Mouse (Mus musculus) brown adipose tissue, adult 24 weeks (tissue): ENCODE data around the gene Sepsecs. TPM values are rescaled to one million over a fixed set of nuclear protein-coding genes. Genes with fewer than 3 reads are reported as not detected.

Experiments used
- H3K27ac ChIP-seq: fragments of 200-500 bp; replicated peaks from 2 replicates; pipeline ENCODE4 v1.5.1; 2012; ENCODE audit warnings: low read depth, mild to moderate bottlenecking, low read length
- H3K4me1 ChIP-seq: fragments of 200-500 bp; 2 replicates; pipeline ENCODE4 v1.6.1; 2012; ENCODE audit warnings: low read length, mixed read lengths; ENCODE audit not compliant: control insufficient read depth, insufficient read depth, insufficient read length
- H3K4me3 ChIP-seq: fragments of 200-500 bp; 2 replicates; pipeline ENCODE4 v1.5.1; 2012; ENCODE audit warnings: low read depth, mild to moderate bottlenecking, low read length, moderate library complexity; ENCODE audit not compliant: insufficient read depth
- polyA plus RNA-seq: library from polyadenylated mRNA; stranded (reverse); fragments of >200 nt; gene quantifications from 2 replicates; pipeline ENCODE4 v1.2.4, GENCODE M21; 2012; ENCODE audit not compliant: missing spikeins, insufficient read depth, insufficient read length

Sepsecs gene
- polyA plus RNA-seq, 1 experiment, result 14.1 TPM

GRCm38 (mm10) chr5:52666766-52667165, 2.7 kb downstream of the Sepsecs start:
- H3K27ac ChIP-seq, result no peak overlapping the region
- peaks cover 3% of the 10 kb centered on the region for H3K4me1 ChIP-seq
- H3K4me3 ChIP-seq, result no peak overlapping the region

GRCm38 (mm10) chr5:52657957-52658356, 11.6 kb downstream of the Sepsecs start:
- Histone ChIP-seq H3K4me3 (no peak overlapping the region), H3K4me1 (no peaks in the 10 kb centered on the region), H3K27ac (no peak overlapping the region)

GRCm38 (mm10) chr5:52657336-52657735, 12.2 kb downstream of the Sepsecs start:
- Histone ChIP-seq H3K4me3 (no peak overlapping the region), H3K4me1 (no peaks in the 10 kb centered on the region), H3K27ac (no peak overlapping the region)

- H3K4me3 ChIP-seq, result no peak overlapping the region
- no peaks in the 10 kb centered on the region for H3K4me1 ChIP-seq
- no peak overlapping the region for H3K27ac ChIP-seq
Observed at GRCm38 (mm10) chr5:52655992-52656391, 13.5 kb downstream of the Sepsecs start.

GRCm38 (mm10) chr5:52654961-52655360, 14.5 kb downstream of the Sepsecs start:
- H3K4me3 ChIP-seq, result no peak overlapping the region
- H3K4me1 ChIP-seq, result no peaks in the 10 kb centered on the region
- H3K27ac ChIP-seq, result no peak overlapping the region

- no peak overlapping the region for H3K27ac ChIP-seq
- no peaks in the 10 kb centered on the region for H3K4me1 ChIP-seq
- H3K4me3 ChIP-seq, result no peak overlapping the region
Observed at GRCm38 (mm10) chr5:52652606-52653005, 16.9 kb downstream of the Sepsecs start.

- Histone ChIP-seq H3K4me1 (no peaks in the 10 kb centered on the region), H3K4me3 (no peak overlapping the region), H3K27ac (no peak overlapping the region)
Observed at GRCm38 (mm10) chr5:52652086-52652485, 17.4 kb downstream of the Sepsecs start.

GRCm38 (mm10) chr5:52643947-52644840, 25.3 kb downstream of the Sepsecs start:
- no peak overlapping the region for H3K27ac ChIP-seq
- H3K4me3 ChIP-seq, result no peak overlapping the region
- no peaks in the 10 kb centered on the region for H3K4me1 ChIP-seq

- H3K27ac ChIP-seq, result no peak overlapping the region
- no peak overlapping the region for H3K4me3 ChIP-seq
- no peaks in the 10 kb centered on the region for H3K4me1 ChIP-seq
Observed at GRCm38 (mm10) chr5:52641736-52642135, 27.8 kb downstream of the Sepsecs start.

- Histone ChIP-seq H3K4me1 (no peaks in the 10 kb centered on the region), H3K4me3 (no peak overlapping the region)
Observed at GRCm38 (mm10) chr5:52638916-52639315, 30.6 kb downstream of the Sepsecs start.

GRCm38 (mm10) chr5:52638006-52638405, 31.5 kb downstream of the Sepsecs start:
- Histone ChIP-seq H3K4me1 (no peaks in the 10 kb centered on the region), H3K27ac (no peak overlapping the region), H3K4me3 (no peak overlapping the region)

More at GRCm38 (mm10) chr5:52638916-52639315, 30.6 kb downstream of the Sepsecs start:
- no peak overlapping the region for H3K27ac ChIP-seq

GRCm38 (mm10) chr5:52636923-52637322, 32.6 kb downstream of the Sepsecs start:
- H3K27ac ChIP-seq, result no peak overlapping the region
- H3K4me1 ChIP-seq, result no peaks in the 10 kb centered on the region
- H3K4me3 ChIP-seq, result no peak overlapping the region

GRCm38 (mm10) chr5:52636025-52636755, 33.3 kb downstream of the Sepsecs start:
- Histone ChIP-seq H3K4me3 (no peak overlapping the region), H3K27ac (no peak overlapping the region)

GRCm38 (mm10) chr5:52634017-52634416, 35.5 kb downstream of the Sepsecs start:
- no peaks in the 10 kb centered on the region for H3K4me1 ChIP-seq
- no peak overlapping the region for H3K27ac ChIP-seq
- no peak overlapping the region for H3K4me3 ChIP-seq

More at GRCm38 (mm10) chr5:52636025-52636755, 33.3 kb downstream of the Sepsecs start:
- H3K4me1 ChIP-seq, result no peaks in the 10 kb centered on the region

GRCm38 (mm10) chr5:52630541-52630940, 39.0 kb downstream of the Sepsecs start:
- Histone ChIP-seq H3K27ac (no peak overlapping the region), H3K4me3 (no peak overlapping the region), H3K4me1 (no peaks in the 10 kb centered on the region)
